Mouse (Mus musculus) hindbrain, embryonic 15.5 days (tissue): ENCODE data around the gene Kdm5a. TPM values are rescaled to one million over a fixed set of nuclear protein-coding genes. Genes with fewer than 3 reads are reported as not detected.

ENCODE experiments used
- ATAC-seq: fragments of 200-750 bp; cut with Nextera tagmentation; 2 replicates; pipeline ENCODE4 v1.8.0; 2017; ENCODE audit warnings: low read depth, moderate number of reproducible peaks, moderate TSS enrichment; ENCODE audit not compliant: low FRiP score
- H3K27ac ChIP-seq: fragments of 300-500 bp; sonication (generic); replicated peaks from 2 replicates; pipeline ENCODE4 v1.5.1; 2015; ENCODE audit warnings: mild to moderate bottlenecking, inconsistent platforms
- H3K27me3 ChIP-seq: fragments of 300-500 bp; sonication (generic); 2 replicates; pipeline ENCODE4 v1.6.1; 2015; ENCODE audit warnings: control low read depth, inconsistent platforms
- H3K36me3 ChIP-seq: fragments of 300-500 bp; sonication (generic); 2 replicates; pipeline ENCODE4 v1.6.1; 2015; ENCODE audit warnings: control low read depth, inconsistent platforms
- H3K4me1 ChIP-seq: fragments of 300-500 bp; sonication (generic); replicated peaks from 2 replicates; pipeline ENCODE4 v1.6.1; 2015; ENCODE audit warnings: control low read depth, inconsistent platforms
- H3K4me2 ChIP-seq: fragments of 300-500 bp; sonication (generic); 2 replicates; pipeline ENCODE4 v1.6.1; 2015; ENCODE audit warnings: moderate library complexity, mild to moderate bottlenecking, inconsistent platforms
- H3K4me3 ChIP-seq: fragments of 300-500 bp; sonication (generic); 2 replicates; pipeline ENCODE4 v1.5.1; 2015; ENCODE audit warnings: mild to moderate bottlenecking, inconsistent platforms
- H3K9ac ChIP-seq: fragments of 300-500 bp; sonication (generic); 2 replicates; pipeline ENCODE4 v1.6.1; 2015; ENCODE audit warnings: inconsistent platforms
- H3K9me3 ChIP-seq: fragments of 300-500 bp; sonication (generic); 2 replicates; pipeline ENCODE4 v1.6.1; 2016; ENCODE audit warnings: control low read depth, inconsistent platforms
- WGBS: fragments of 180-500 bp; shearing (Covaris S2); methylation state at CpG from one replicate; pipeline ENCODE4 v1.1.7; 2015; 5-methylcytosine and 5-hydroxymethylcytosine counted together
- polyA plus RNA-seq: library from polyadenylated mRNA; unstranded; fragments of >200 nt; fragmentation: Nextera tagmentation; extraction: Ambion mirVana; gene quantifications from 2 replicates; pipeline ENCODE4 v1.2.1, GENCODE M21; 2015

The Kdm5a gene
- polyA plus RNA-seq, 1 experiment from 2014 or later, result 29.8 TPM

- peak within 1 kb of the TSS; percentile 87 for H3K9ac ChIP-seq
- H3K4me2 ChIP-seq, result peak within 1 kb of the TSS; percentile 80
- H3K27ac ChIP-seq, result peak within 1 kb of the TSS; percentile 97
- peaks cover 62% of the 10 kb centered on the region for H3K4me1 ChIP-seq
- under 1% methylated on average over 53 of the region's 84 CpGs for WGBS
- H3K4me3 ChIP-seq, result peak within 1 kb of the TSS; percentile 90
- H3K9me3 ChIP-seq, result no peaks in the 10 kb centered on the region
- H3K36me3 ChIP-seq, result no peaks in the 10 kb centered on the region
- ATAC-seq, result peak; percentile 86
- no peaks in the 10 kb centered on the region for H3K27me3 ChIP-seq
Observed at GRCm38 (mm10) chr6:120493374-120494181, 129.7 kb downstream of the Kdm5a start, which contains the start of gene Tmem121b. Gene Tmem121b (minus strand): TSS chr6:120493807.

Other genes starting within 250 kb of the Kdm5a start
- 0.18 and 0.25 TPM in 2 replicates for gene D330020A13Rik, start 69.8 kb upstream of the Kdm5a start, polyA plus RNA-seq
- gene B4galnt3, start 69.6 kb upstream of the Kdm5a start, polyA plus RNA-seq, result 0.22 and 0.25 TPM in 2 replicates
- 11.0 and 11.5 TPM in 2 replicates for gene Ccdc77, start 250 bp downstream of the Kdm5a start, polyA plus RNA-seq
- gene Il17ra, start 99.1 kb downstream of the Kdm5a start, polyA plus RNA-seq, result 5.7 and 6.0 TPM in 2 replicates
- gene Tmem121b, start 129.7 kb downstream of the Kdm5a start, polyA plus RNA-seq, result 2.9 and 3.5 TPM in 2 replicates
- gene Hdhd5, start 167.2 kb downstream of the Kdm5a start, polyA plus RNA-seq, result 15.4 and 15.6 TPM in 2 replicates